Mouse (Mus musculus) retina, adult 2 months (tissue): ENCODE data around the gene Abhd17c.

Experiments used
- DNase-seq: peaks from one replicate; pipeline ENCODE4 v3.0.0-alpha.2; 2012; ENCODE audit warnings: low read depth, low spot score

The Abhd17c gene

GRCm38 (mm10) chr7:84119216-84120105 is 32.2 kb downstream of the Abhd17c start:
- DNase-seq: no peak

- no peak for DNase-seq
Observed at GRCm38 (mm10) chr7:84117543-84118122, 34.1 kb downstream of the Abhd17c start.

GRCm38 (mm10) chr7:84116621-84117542 is 34.8 kb downstream of the Abhd17c start:
- no peak for DNase-seq

GRCm38 (mm10) chr7:84115385-84115784 is 36.3 kb downstream of the Abhd17c start:
- no peak for DNase-seq

- DNase-seq: no peak
Observed at GRCm38 (mm10) chr7:84114775-84115174, 36.9 kb downstream of the Abhd17c start.

GRCm38 (mm10) chr7:84113035-84113390 is 38.7 kb downstream of the Abhd17c start:
- DNase-seq: no peak

GRCm38 (mm10) chr7:84112351-84113034 is 39.2 kb downstream of the Abhd17c start:
- no peak for DNase-seq

GRCm38 (mm10) chr7:84111716-84112350 is 39.9 kb downstream of the Abhd17c start:
- no peak for DNase-seq

- no peak for DNase-seq
Observed at GRCm38 (mm10) chr7:84106942-84107341, 44.8 kb downstream of the Abhd17c start.

GRCm38 (mm10) chr7:84102589-84102988 is 49.1 kb downstream of the Abhd17c start:
- DNase-seq: no peak

GRCm38 (mm10) chr7:84100672-84101071 is 51.0 kb downstream of the Abhd17c start:
- no peak for DNase-seq

- no peak for DNase-seq
Observed at GRCm38 (mm10) chr7:84098098-84098497, 53.6 kb downstream of the Abhd17c start.

- no peak for DNase-seq
Observed at GRCm38 (mm10) chr7:84096501-84096900, 55.2 kb downstream of the Abhd17c start.

- no peak for DNase-seq
Observed at GRCm38 (mm10) chr7:84090793-84091192, 60.9 kb downstream of the Abhd17c start.

- no peak for DNase-seq
Observed at GRCm38 (mm10) chr7:84089777-84090176, 61.9 kb downstream of the Abhd17c start.

- DNase-seq: no peak
Observed at GRCm38 (mm10) chr7:84088971-84089370, 62.7 kb downstream of the Abhd17c start.

GRCm38 (mm10) chr7:84088191-84088590 is 63.5 kb downstream of the Abhd17c start:
- DNase-seq: no peak

- DNase-seq: no peak
Observed at GRCm38 (mm10) chr7:84086039-84086829, 65.5 kb downstream of the Abhd17c start, which contains the start of gene Cemip. TSS of gene Cemip (minus strand) at chr7:84086502.

- no peak for DNase-seq
Observed at GRCm38 (mm10) chr7:84085049-84085945, 66.4 kb downstream of the Abhd17c start.
